Mouse (Mus musculus) E14TG2a.4 (cell line): ENCODE data around the gene Arhgap9.

Experiments
- CTCF ChIP-seq: conservative IDR thresholded peaks from 2 replicates; pipeline ENCODE4 v1.5.1; 2014; ENCODE audit warnings: low read length
- NANOG ChIP-seq: IDR thresholded peaks from 2 replicates; pipeline ENCODE4 v1.6.1; 2014; ENCODE audit warnings: borderline replicate concordance, low read length, mixed read lengths

DNA sequence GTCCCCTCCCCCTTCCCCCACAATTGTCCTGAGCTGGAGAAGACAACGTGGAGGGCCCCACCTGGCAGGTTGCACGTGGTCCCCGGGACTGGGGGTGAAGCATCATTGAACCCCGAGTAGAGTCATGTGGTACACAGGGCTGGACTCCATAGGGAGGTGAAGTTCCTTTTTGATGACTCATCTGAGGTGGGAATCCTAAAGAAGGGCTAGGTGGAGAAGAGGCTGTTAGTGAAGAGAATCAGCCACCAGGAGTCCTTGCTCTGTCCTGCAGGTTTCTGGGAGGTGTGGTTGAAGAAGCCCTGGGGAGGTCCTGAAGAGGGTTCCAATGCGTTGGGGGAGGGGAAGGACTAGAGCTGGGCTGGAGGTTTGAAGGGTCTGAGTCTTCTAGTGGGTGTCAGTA lies 15.2 kb downstream of the Arhgap9 start:
- no peak for TF ChIP-seq CTCF
- TF ChIP-seq NANOG, result no peak
